Mouse (Mus musculus): ENCODE results near the gene Mapk12.

- TF ChIP-seq POLR2A (IDR thresholded peaks at IDR 0.05; ENCODE audit: low read depth, low read length) (no peak), CTCF (IDR thresholded peaks at IDR 0.05; ENCODE audit: extremely low read depth, insufficient read length, insufficient replicate concordance, low read depth, low read length) (no peak)
Measured at GRCm38 (mm10) chr15:89181561-89182270, 41.2 kb upstream of the Mapk12 start.
